Mouse (Mus musculus): Measurements from ENCODE around the gene Hs6st3. TPM values are rescaled to one million over a fixed set of nuclear protein-coding genes. Genes with fewer than 3 reads are reported as not detected.

Gene Hs6st3
- polyA plus RNA-seq, 1 experiment from 2014 or later = 0.11 TPM

DNA sequence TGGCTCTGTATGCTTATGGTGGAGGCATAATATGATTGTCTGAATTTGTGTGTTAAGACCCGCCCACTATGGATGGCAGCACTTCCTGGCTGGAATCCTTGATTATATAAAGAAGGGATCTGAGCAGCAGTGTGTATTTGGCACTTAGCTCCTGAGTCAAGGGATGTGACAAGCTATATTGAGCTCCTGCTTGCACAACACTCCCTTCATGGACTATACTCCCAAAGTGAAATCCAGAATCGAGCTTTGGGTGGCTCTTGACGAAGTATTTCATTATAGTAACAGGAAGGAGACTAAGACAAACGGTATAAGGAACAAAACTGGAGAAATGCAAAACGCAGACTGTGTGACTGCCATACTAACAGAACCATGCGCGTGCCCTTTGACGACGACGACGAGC lies 660.4 kb downstream of the Hs6st3 start:
- Histone ChIP-seq H3K9ac (ENCODE audit: low read length) (no peak overlapping the region), H3K4me2 (ENCODE audit: low read length) (no peak overlapping the region), H3K27me3 (ENCODE audit: control insufficient read depth, insufficient read depth, low read length) (no peaks in the 10 kb centered on the region), H3K27ac (replicated peaks in 1 of 2; ENCODE audit: control insufficient read depth in 1 of 2, insufficient read depth in 1 of 2, low read depth in 2 of 2, low read length in 2 of 2) (no peak overlapping the region), H3K4me1 (ENCODE audit: control insufficient read depth in 2 of 2, insufficient read depth in 2 of 2, low read length in 2 of 2) (no peaks in the 10 kb centered on the region), H3K9me3 (ENCODE audit: control insufficient read depth, low read length) (no peaks in the 10 kb centered on the region), H3K4me3 (ENCODE audit: control insufficient read depth in 1 of 2, insufficient read depth in 1 of 2, low read depth in 1 of 2, low read length in 2 of 2) (no peak overlapping the region), H3K36me3 (ENCODE audit: control insufficient read depth, insufficient read depth, low read length) (no peaks in the 10 kb centered on the region)
- 91% methylated on average over 11 of the region's 11 CpGs for WGBS
- no peak for ATAC-seq (ENCODE audit: insufficient number of reproducible peaks, insufficient read depth, low FRiP score, low read depth)

DNA sequence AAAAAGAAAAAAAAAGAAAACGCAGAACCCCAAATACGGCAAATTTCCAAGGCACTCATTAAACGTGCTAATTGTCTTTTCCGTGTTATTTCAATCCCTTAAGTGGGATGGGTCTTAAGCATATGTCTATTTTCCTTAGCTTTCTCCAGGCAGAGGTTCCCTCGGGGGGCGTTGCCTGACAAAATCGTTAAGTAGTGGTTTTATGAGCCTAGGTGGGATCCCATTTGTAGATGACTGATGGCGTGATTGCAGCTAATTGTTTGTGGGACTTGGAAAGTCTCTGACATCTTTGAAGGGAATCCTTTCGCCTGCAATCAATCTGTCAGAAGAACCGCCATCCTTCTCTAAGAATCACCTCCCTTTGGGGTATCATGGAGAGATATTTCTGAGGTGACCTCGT lies 662.7 kb downstream of the Hs6st3 start:
- H3K36me3 ChIP-seq (ENCODE audit: control insufficient read depth, insufficient read depth, low read length) = no peaks in the 10 kb centered on the region
- H3K27me3 ChIP-seq (ENCODE audit: control insufficient read depth, insufficient read depth, low read length) = no peaks in the 10 kb centered on the region
- H3K4me2 ChIP-seq (ENCODE audit: low read length) = no peak overlapping the region
- no peak for ATAC-seq (ENCODE audit: insufficient number of reproducible peaks, insufficient read depth, low FRiP score, low read depth)
- no peak overlapping the region for H3K27ac ChIP-seq (replicated peaks in 1 of 2; ENCODE audit: control insufficient read depth in 1 of 2, insufficient read depth in 1 of 2, low read depth in 2 of 2, low read length in 2 of 2)
- WGBS = 83% methylated on average over 11 of the region's 11 CpGs
- no peaks in the 10 kb centered on the region for H3K4me1 ChIP-seq (ENCODE audit: control insufficient read depth in 2 of 2, insufficient read depth in 2 of 2, low read length in 2 of 2)
- no peak overlapping the region for H3K9ac ChIP-seq (ENCODE audit: low read length)
- no peaks in the 10 kb centered on the region for H3K9me3 ChIP-seq (ENCODE audit: control insufficient read depth, low read length)
- no peak overlapping the region for H3K4me3 ChIP-seq (ENCODE audit: control insufficient read depth in 1 of 2, insufficient read depth in 1 of 2, low read depth in 1 of 2, low read length in 2 of 2)

DNA sequence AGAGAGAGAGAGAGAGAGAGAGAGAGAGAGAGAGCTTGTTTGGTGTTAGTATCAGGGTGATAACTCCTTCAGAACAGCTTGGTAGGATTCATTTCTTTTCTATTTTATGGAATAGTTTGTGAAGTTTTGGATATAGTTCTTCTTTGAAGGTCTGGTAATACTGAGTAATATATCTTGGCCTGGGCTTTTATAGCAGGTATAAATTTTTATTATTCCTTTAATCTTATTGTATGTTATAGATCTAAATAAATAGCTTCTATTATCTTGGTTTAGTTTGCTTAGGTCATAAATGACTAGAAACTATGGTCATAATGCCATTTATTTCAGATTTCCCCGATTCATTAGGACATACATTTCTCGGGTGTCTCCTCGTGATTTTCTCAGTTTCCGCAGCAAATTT lies 675.8 kb downstream of the Hs6st3 start:
- WGBS = 89% methylated on average over 4 of the region's 4 CpGs
- H3K27ac ChIP-seq (replicated peaks in 1 of 2; ENCODE audit: control insufficient read depth in 1 of 2, insufficient read depth in 1 of 2, low read depth in 2 of 2, low read length in 2 of 2) = no peak overlapping the region
- no peaks in the 10 kb centered on the region for H3K27me3 ChIP-seq (ENCODE audit: control insufficient read depth, insufficient read depth, low read length)
- H3K4me2 ChIP-seq (ENCODE audit: low read length) = no peak overlapping the region
- ATAC-seq (ENCODE audit: insufficient number of reproducible peaks, insufficient read depth, low FRiP score, low read depth) = no peak
- no peak overlapping the region for H3K9ac ChIP-seq (ENCODE audit: low read length)
- H3K9me3 ChIP-seq (ENCODE audit: control insufficient read depth, low read length) = no peaks in the 10 kb centered on the region
- no peak overlapping the region for H3K4me3 ChIP-seq (ENCODE audit: control insufficient read depth in 1 of 2, insufficient read depth in 1 of 2, low read depth in 1 of 2, low read length in 2 of 2)
- H3K36me3 ChIP-seq (ENCODE audit: control insufficient read depth, insufficient read depth, low read length) = no peaks in the 10 kb centered on the region
- H3K4me1 ChIP-seq (ENCODE audit: control insufficient read depth in 2 of 2, insufficient read depth in 2 of 2, low read length in 2 of 2) = no peaks in the 10 kb centered on the region

DNA sequence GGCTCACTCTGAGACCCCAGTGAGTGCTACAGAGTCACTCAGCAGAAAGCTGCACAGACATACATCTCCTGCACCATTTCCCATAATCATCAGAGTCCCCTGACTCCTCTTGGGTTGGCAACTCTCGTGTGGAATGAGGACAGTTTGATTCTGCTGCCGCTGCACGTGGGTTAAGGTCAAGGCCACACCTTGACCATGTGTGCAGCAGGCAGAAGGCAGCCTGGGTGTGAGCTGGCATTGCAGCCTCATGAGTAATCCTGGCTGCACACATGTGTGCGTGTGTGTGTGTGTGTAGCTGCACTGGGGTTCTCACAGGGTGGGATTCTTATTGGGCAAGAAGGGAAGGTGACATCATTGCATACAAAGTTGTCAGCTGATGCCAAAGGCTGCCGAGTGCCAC lies 677.5 kb downstream of the Hs6st3 start:
- Histone ChIP-seq H3K27me3 (ENCODE audit: control insufficient read depth, insufficient read depth, low read length) (no peaks in the 10 kb centered on the region), H3K4me1 (ENCODE audit: control insufficient read depth in 2 of 2, insufficient read depth in 2 of 2, low read length in 2 of 2) (no peaks in the 10 kb centered on the region), H3K4me2 (ENCODE audit: low read length) (no peak overlapping the region), H3K9ac (ENCODE audit: low read length) (no peak overlapping the region), H3K9me3 (ENCODE audit: control insufficient read depth, low read length) (no peaks in the 10 kb centered on the region), H3K27ac (replicated peaks in 1 of 2; ENCODE audit: control insufficient read depth in 1 of 2, insufficient read depth in 1 of 2, low read depth in 2 of 2, low read length in 2 of 2) (no peak overlapping the region), H3K4me3 (ENCODE audit: control insufficient read depth in 1 of 2, insufficient read depth in 1 of 2, low read depth in 1 of 2, low read length in 2 of 2) (no peak overlapping the region), H3K36me3 (ENCODE audit: control insufficient read depth, insufficient read depth, low read length) (no peaks in the 10 kb centered on the region)
- 66% methylated on average over 5 of the region's 5 CpGs for WGBS
- ATAC-seq (ENCODE audit: insufficient number of reproducible peaks, insufficient read depth, low FRiP score, low read depth) = no peak

DNA sequence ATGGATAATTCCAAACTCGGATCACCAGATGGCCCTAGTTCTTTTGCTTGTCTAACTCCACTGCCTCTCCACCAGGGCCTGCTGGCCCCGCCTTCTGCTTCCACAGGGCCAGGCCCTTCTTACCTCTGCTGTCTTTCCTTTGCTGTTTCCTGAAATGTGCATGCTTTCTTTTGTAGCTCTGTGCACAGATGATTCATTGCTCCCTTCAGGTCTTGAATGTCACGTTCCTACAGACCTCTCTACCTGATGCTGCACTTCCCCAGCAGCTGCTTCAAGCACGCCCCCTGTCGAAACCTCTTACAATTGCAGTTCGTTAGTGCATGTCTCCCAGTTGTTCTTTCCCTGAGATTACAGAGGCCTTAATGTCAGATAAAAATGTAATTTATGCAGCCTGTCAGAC lies 682.4 kb downstream of the Hs6st3 start:
- Histone ChIP-seq H3K36me3 (ENCODE audit: control insufficient read depth, insufficient read depth, low read length) (no peaks in the 10 kb centered on the region), H3K4me3 (ENCODE audit: control insufficient read depth in 1 of 2, insufficient read depth in 1 of 2, low read depth in 1 of 2, low read length in 2 of 2) (no peak overlapping the region), H3K4me2 (ENCODE audit: low read length) (no peak overlapping the region), H3K9me3 (ENCODE audit: control insufficient read depth, low read length) (no peaks in the 10 kb centered on the region), H3K27ac (replicated peaks in 1 of 2; ENCODE audit: control insufficient read depth in 1 of 2, insufficient read depth in 1 of 2, low read depth in 2 of 2, low read length in 2 of 2) (no peak overlapping the region), H3K9ac (ENCODE audit: low read length) (no peak overlapping the region), H3K4me1 (ENCODE audit: control insufficient read depth in 2 of 2, insufficient read depth in 2 of 2, low read length in 2 of 2) (no peaks in the 10 kb centered on the region), H3K27me3 (ENCODE audit: control insufficient read depth, insufficient read depth, low read length) (no peaks in the 10 kb centered on the region)
- 50% methylated on average over 6 of the region's 6 CpGs for WGBS
- no peak for ATAC-seq (ENCODE audit: insufficient number of reproducible peaks, insufficient read depth, low FRiP score, low read depth)

DNA sequence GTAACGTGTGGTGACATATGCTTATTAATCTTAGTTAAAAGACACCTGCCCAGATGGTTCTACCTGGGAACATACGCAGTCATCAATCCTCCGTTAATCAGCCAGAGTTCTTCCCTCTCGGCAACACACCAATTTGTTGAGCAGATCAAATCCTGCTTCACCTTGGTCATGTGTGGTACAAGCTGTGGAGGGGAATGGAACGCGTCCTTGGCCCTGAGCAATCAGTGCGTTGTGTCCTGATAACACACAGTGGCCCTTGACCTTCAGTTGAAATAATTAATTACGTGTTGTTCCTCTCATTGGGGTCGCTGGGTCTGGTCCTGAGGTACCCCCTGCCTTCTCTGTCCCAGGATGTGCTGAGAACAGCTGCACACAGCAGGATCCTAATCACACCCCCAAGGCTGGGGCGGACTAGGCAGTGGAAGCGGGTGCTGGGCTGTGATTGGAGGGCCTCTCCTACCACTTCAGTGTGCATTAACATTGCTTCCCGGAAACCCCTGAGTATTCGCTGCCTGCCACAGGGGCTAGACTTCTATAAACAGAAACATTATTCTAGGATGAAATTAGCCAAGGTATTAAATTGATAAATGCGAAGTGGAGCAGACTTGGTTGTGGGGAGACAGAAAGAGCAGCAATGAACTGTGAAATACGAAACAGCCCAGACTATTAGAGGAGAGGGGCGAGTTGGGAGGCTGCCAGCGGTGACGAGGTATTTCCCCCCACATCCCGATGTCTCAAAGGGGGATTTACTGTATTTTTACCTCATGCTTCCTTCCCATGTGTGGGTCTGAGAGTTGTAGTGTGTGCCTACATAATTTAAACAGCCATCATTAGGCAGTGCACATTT lies 693.2 kb downstream of the Hs6st3 start:
- Histone ChIP-seq H3K36me3 (ENCODE audit: control insufficient read depth, insufficient read depth, low read length) (no peaks in the 10 kb centered on the region), H3K9me3 (ENCODE audit: control insufficient read depth, low read length) (no peaks in the 10 kb centered on the region), H3K27me3 (ENCODE audit: control insufficient read depth, insufficient read depth, low read length) (no peaks in the 10 kb centered on the region), H3K4me1 (ENCODE audit: control insufficient read depth in 2 of 2, insufficient read depth in 2 of 2, low read length in 2 of 2) (no peaks in the 10 kb centered on the region), H3K4me2 (ENCODE audit: low read length) (peak overlapping the region; percentile 51), H3K9ac (ENCODE audit: low read length) (no peak overlapping the region), H3K27ac (replicated peaks in 1 of 2; ENCODE audit: control insufficient read depth in 1 of 2, insufficient read depth in 1 of 2, low read depth in 2 of 2, low read length in 2 of 2) (no peak overlapping the region), H3K4me3 (ENCODE audit: control insufficient read depth in 1 of 2, insufficient read depth in 1 of 2, low read depth in 1 of 2, low read length in 2 of 2) (peak overlapping the region in 1 of 2 experiments; percentile 16; a peak in 1 of 4 replicates)
- no peak for ATAC-seq (ENCODE audit: insufficient number of reproducible peaks, insufficient read depth, low FRiP score, low read depth)
- whole genome bisulfite sequencing = 29% methylated on average over 19 of the region's 19 CpGs

DNA sequence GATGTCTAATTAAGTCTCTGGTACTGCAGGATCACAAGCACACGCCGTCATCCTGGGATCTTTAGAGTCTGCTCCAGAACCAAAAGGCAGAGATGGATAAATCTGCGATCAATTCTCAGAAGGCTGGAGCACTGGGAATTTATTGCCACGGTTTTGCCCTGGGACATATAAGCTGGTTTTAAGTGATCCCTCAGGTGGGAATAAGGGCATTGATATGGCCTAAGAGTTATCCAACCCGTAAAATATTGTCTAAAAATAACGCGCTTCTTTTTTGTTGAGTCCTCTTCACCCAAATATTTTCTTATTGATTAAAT lies 693.8 kb downstream of the Hs6st3 start:
- WGBS = 69% methylated on average over 7 of the region's 7 CpGs
- no peaks in the 10 kb centered on the region for H3K4me1 ChIP-seq (ENCODE audit: control insufficient read depth in 2 of 2, insufficient read depth in 2 of 2, low read length in 2 of 2)
- H3K36me3 ChIP-seq (ENCODE audit: control insufficient read depth, insufficient read depth, low read length) = no peaks in the 10 kb centered on the region
- H3K9me3 ChIP-seq (ENCODE audit: control insufficient read depth, low read length) = no peaks in the 10 kb centered on the region
- H3K4me2 ChIP-seq (ENCODE audit: low read length) = peak overlapping the region; percentile 51
- no peak for ATAC-seq (ENCODE audit: insufficient number of reproducible peaks, insufficient read depth, low FRiP score, low read depth)
- H3K4me3 ChIP-seq (ENCODE audit: control insufficient read depth in 1 of 2, insufficient read depth in 1 of 2, low read depth in 1 of 2, low read length in 2 of 2) = no peak overlapping the region
- no peak overlapping the region for H3K27ac ChIP-seq (replicated peaks in 1 of 2; ENCODE audit: control insufficient read depth in 1 of 2, insufficient read depth in 1 of 2, low read depth in 2 of 2, low read length in 2 of 2)
- no peaks in the 10 kb centered on the region for H3K27me3 ChIP-seq (ENCODE audit: control insufficient read depth, insufficient read depth, low read length)
- H3K9ac ChIP-seq (ENCODE audit: low read length) = no peak overlapping the region

DNA sequence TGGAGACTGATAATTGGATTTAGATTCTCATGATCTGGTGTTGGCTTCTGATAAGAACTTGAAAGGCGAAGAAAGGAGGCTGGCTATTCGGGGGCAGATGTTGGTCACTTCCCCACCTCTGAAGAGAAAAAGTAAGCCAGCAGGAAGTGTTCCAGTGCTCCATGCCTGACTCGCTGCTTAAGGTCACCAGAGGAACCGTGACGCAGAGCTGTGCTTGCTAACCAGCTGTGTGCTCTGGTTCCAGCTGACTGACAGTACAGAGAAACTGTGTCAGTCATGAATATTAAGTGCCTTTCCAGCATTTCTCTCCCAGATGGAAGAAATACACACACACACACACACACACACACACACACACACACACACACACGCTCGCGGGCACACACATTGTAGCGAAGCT lies 694.8 kb downstream of the Hs6st3 start:
- Histone ChIP-seq H3K27me3 (ENCODE audit: control insufficient read depth, insufficient read depth, low read length) (no peaks in the 10 kb centered on the region), H3K36me3 (ENCODE audit: control insufficient read depth, insufficient read depth, low read length) (no peaks in the 10 kb centered on the region), H3K9me3 (ENCODE audit: control insufficient read depth, low read length) (no peaks in the 10 kb centered on the region), H3K4me3 (ENCODE audit: control insufficient read depth in 1 of 2, insufficient read depth in 1 of 2, low read depth in 1 of 2, low read length in 2 of 2) (no peak overlapping the region), H3K4me1 (ENCODE audit: control insufficient read depth in 2 of 2, insufficient read depth in 2 of 2, low read length in 2 of 2) (no peaks in the 10 kb centered on the region), H3K4me2 (ENCODE audit: low read length) (no peak overlapping the region), H3K27ac (replicated peaks in 1 of 2; ENCODE audit: control insufficient read depth in 1 of 2, insufficient read depth in 1 of 2, low read depth in 2 of 2, low read length in 2 of 2) (no peak overlapping the region), H3K9ac (ENCODE audit: low read length) (no peak overlapping the region)
- 46% methylated on average over 9 of the region's 9 CpGs for WGBS
- ATAC-seq (ENCODE audit: insufficient number of reproducible peaks, insufficient read depth, low FRiP score, low read depth) = no peak
